Mouse (Mus musculus): ENCODE results near the gene Hspbp1. TPM values are rescaled to one million over a fixed set of nuclear protein-coding genes. Genes with fewer than 3 reads are reported as not detected.

The Hspbp1 gene
- total RNA-seq, 4 experiments from 2014 or later: 28.4 to 36.3 (median 33.5) TPM

GRCm38 (mm10) chr7:4631031-4631430 is 53.8 kb downstream of the Hspbp1 start, which contains the start of gene Tmem86b:
Tmem86b (minus strand) TSS chr7:4631422.
- DNase-seq (ENCODE audit: low spot score): no peak

GRCm38 (mm10) chr7:4630198-4630597 is 54.7 kb downstream of the Hspbp1 start:
- no peak for DNase-seq (ENCODE audit: low spot score)

- DNase-seq (ENCODE audit: low spot score): no peak
Measured at GRCm38 (mm10) chr7:4629586-4629985, 55.3 kb downstream of the Hspbp1 start.

- DNase-seq (ENCODE audit: low spot score): no peak
Measured at GRCm38 (mm10) chr7:4625928-4626327, 58.9 kb downstream of the Hspbp1 start.

GRCm38 (mm10) chr7:4624343-4624742 is 60.5 kb downstream of the Hspbp1 start:
- no peak for DNase-seq (ENCODE audit: low spot score)

- DNase-seq (ENCODE audit: low spot score): peak; percentile 17
Measured at GRCm38 (mm10) chr7:4623544-4624189, 61.2 kb downstream of the Hspbp1 start.

GRCm38 (mm10) chr7:4619979-4620378 is 64.9 kb downstream of the Hspbp1 start:
- DNase-seq (ENCODE audit: low spot score): no peak

GRCm38 (mm10) chr7:4613740-4614403 is 71.0 kb downstream of the Hspbp1 start:
- no peak for DNase-seq (ENCODE audit: low spot score)

GRCm38 (mm10) chr7:4612956-4613355 is 71.9 kb downstream of the Hspbp1 start:
- DNase-seq (ENCODE audit: low spot score): no peak

GRCm38 (mm10) chr7:4612386-4612785 is 72.5 kb downstream of the Hspbp1 start:
- DNase-seq (ENCODE audit: low spot score): no peak

- DNase-seq (ENCODE audit: low spot score): no peak
Measured at GRCm38 (mm10) chr7:4611921-4612341, 72.9 kb downstream of the Hspbp1 start.

GRCm38 (mm10) chr7:4611511-4611910 is 73.4 kb downstream of the Hspbp1 start:
- no peak for DNase-seq (ENCODE audit: low spot score)

Other genes starting within 250 kb of the Hspbp1 start
- gene Rdh13, start 239.4 kb downstream of the Hspbp1 start, total RNA-seq (2022): 10 to 100 TPM; 28.9 to 38.3 (median 32.6) TPM
- gene Eps8l1, start 224.4 kb downstream of the Hspbp1 start, total RNA-seq (2022): 1 to 10 TPM; 1.3 to 5.8 (median 3.6) TPM
- 10 to 100 TPM; 55.6 to 74.8 (median 61.6) TPM for gene Ppp1r12c, start 183.4 kb downstream of the Hspbp1 start, total RNA-seq (2022)
- 10 to 100 TPM; 12.4 to 22.1 (median 19.0) TPM for gene Tnnt1, start 168.7 kb downstream of the Hspbp1 start, total RNA-seq (2022)
- over 10,000 TPM in 3 of 4 experiments, 1,000 to 10,000 TPM in 1; 9,443 to 11,840 (median 11,050) TPM for gene Tnni3, start 160.8 kb downstream of the Hspbp1 start, total RNA-seq (2022)
- 1 to 10 TPM; 2.3 to 3.0 (median 2.6) TPM for gene Dnaaf3, start 152.6 kb downstream of the Hspbp1 start, total RNA-seq (2022)
- gene Syt5, start 137.5 kb downstream of the Hspbp1 start, total RNA-seq (2022): 1 to 10 TPM in 1 of 4 experiments, under 1 TPM in 3; 0.50 to 1.0 (median 0.83) TPM
- gene Ptprh, start 81.0 kb downstream of the Hspbp1 start, total RNA-seq (2022): not detected
- gene Tmem86b, start 53.6 kb downstream of the Hspbp1 start, total RNA-seq (2022): 1 to 10 TPM; 4.2 to 6.0 (median 4.8) TPM
- gene Ppp6r1, start 26.0 kb downstream of the Hspbp1 start, total RNA-seq (2022): 10 to 100 TPM; 70.5 to 77.7 (median 75.8) TPM
- gene Brsk1, start 5.5 kb upstream of the Hspbp1 start, total RNA-seq (2022): 1 to 10 TPM in 2 of 4 experiments, under 1 TPM in 2; 0.57 to 1.2 (median 0.98) TPM
- gene Tmem150b, start 40.2 kb upstream of the Hspbp1 start, total RNA-seq (2022): under 1 TPM in 3 of 4 experiments, not detected in 1; 0.12 to 0.24 (median 0.17) TPM
- gene Kmt5c, start 55.0 kb upstream of the Hspbp1 start, total RNA-seq (2022): 10 to 100 TPM in 2 of 4 experiments, 1 to 10 TPM in 2; 7.5 to 10.8 (median 9.7) TPM
- 1 to 10 TPM; 1.8 to 3.8 (median 2.8) TPM for gene Cox6b2, start 68.0 kb upstream of the Hspbp1 start, total RNA-seq (2022)
- gene Fam71e2, start 86.2 kb upstream of the Hspbp1 start, total RNA-seq (2022): not detected
- under 1 TPM in 1 of 4 experiments, not detected in 3; 0.19 TPM for gene Il11, start 97.8 kb upstream of the Hspbp1 start, total RNA-seq (2022)
- not detected for gene Tmem190, start 97.9 kb upstream of the Hspbp1 start, total RNA-seq (2022)
- 1 to 10 TPM; 2.2 to 5.5 (median 5.0) TPM for gene Tmem238, start 104.6 kb upstream of the Hspbp1 start, total RNA-seq (2022)
- gene Rpl28, start 107.8 kb upstream of the Hspbp1 start, total RNA-seq (2022): 100 to 1,000 TPM; 453 to 560 (median 508) TPM
- 100 to 1,000 TPM in 1 of 4 experiments, 10 to 100 TPM in 3; 76.2 to 103 (median 88.7) TPM for gene Ube2s, start 127.5 kb upstream of the Hspbp1 start, total RNA-seq (2022)
- under 1 TPM in 3 of 4 experiments, not detected in 1; 0.09 to 0.56 (median 0.25) TPM for gene Shisa7, start 159.6 kb upstream of the Hspbp1 start, total RNA-seq (2022)
- 1 to 10 TPM; 5.3 to 6.1 (median 6.0) TPM for gene Isoc2b, start 185.2 kb upstream of the Hspbp1 start, total RNA-seq (2022)
- gene Isoc2a, start 192.1 kb upstream of the Hspbp1 start, total RNA-seq (2022): 10 to 100 TPM; 52.2 to 62.9 (median 54.4) TPM
- under 1 TPM in 2 of 4 experiments, not detected in 2; 0.22 to 0.43 TPM for gene Gm36210, start 221.4 kb upstream of the Hspbp1 start, total RNA-seq (2022)
- gene Zfp628, start 230.1 kb upstream of the Hspbp1 start, total RNA-seq (2022): 1 to 10 TPM; 6.4 to 8.4 (median 7.5) TPM
- gene Nat14, start 237.0 kb upstream of the Hspbp1 start, total RNA-seq (2022): 1 to 10 TPM; 4.7 to 6.7 (median 5.3) TPM
- gene Ssc5d, start 240.7 kb upstream of the Hspbp1 start, total RNA-seq (2022): 1 to 10 TPM; 1.4 to 2.5 (median 1.9) TPM